8 mouse cellular contexts compared by ENCODE assay signal in genomic region chr11:55469048-55469843, GRCm38 (mm10). TPM values are rescaled to one million over a fixed set of nuclear protein-coding genes. Genes with fewer than 3 reads are reported as not detected.
DNase-seq lines count a peak whose midpoint lies in the region; ATAC-seq and TF ChIP-seq lines count a peak whose summit lies in the region.

Gene G3bp1 (plus strand): TSS chr11:55469685.

- H3K36me3 ChIP-seq in C2C12 (ENCODE audit: control insufficient read depth, insufficient read depth) (peaks cover 34% of the 10 kb centered on the region), myocyte (ENCODE audit: control insufficient read depth, insufficient read depth) (no peaks in the 10 kb centered on the region)
- H3K36me3 ChIP-seq in erythroblast, embryonic 14.5 days (ENCODE audit: control insufficient read depth): peaks cover 19% of the 10 kb centered on the region
- 0 out of 2 replicates have a peak, but pooled peaks cover 3% of the 10 kb centered on the region for H3K36me3 ChIP-seq in heart, embryonic 11.5 days (ENCODE audit: control insufficient read depth, insufficient read depth, low read length)
- H3K36me3 ChIP-seq in kidney, embryonic 16.5 days (ENCODE audit: insufficient read depth, low read length): peaks cover 23% of the 10 kb centered on the region
- H3K36me3 ChIP-seq in liver, adult 2 months (ENCODE audit: control insufficient read depth, insufficient read depth, low read length): no peaks in the 10 kb centered on the region
- no peaks in the 10 kb centered on the region for H3K36me3 ChIP-seq in splenic B cell, adult 2 months (ENCODE audit: control insufficient read depth, insufficient read depth, low read length, poor library complexity, severe bottlenecking)

- WGBS in heart, embryonic 11.5 days (ENCODE audit: insufficient replicate concordance): under 1% methylated on average over 57 of the region's 57 CpGs
- WGBS in kidney, embryonic 16.5 days: 0% methylated on average over 55 of the region's 57 CpGs
- under 1% methylated on average over 57 of the region's 57 CpGs for WGBS in liver, adult 2 months

- H3K4me2 ChIP-seq in heart, embryonic 11.5 days: peak within 1 kb of the TSS; percentile 87
- peak within 1 kb of the TSS; percentile 89 for H3K4me2 ChIP-seq in kidney, embryonic 16.5 days (replicated peaks; ENCODE audit: low read depth, low read length)
- peak within 1 kb of the TSS; percentile 96 for H3K4me2 ChIP-seq in myocyte (ENCODE audit: low read depth)

- peak; percentile 97 for ATAC-seq in heart, embryonic 11.5 days (replicated peaks; ENCODE audit: insufficient number of reproducible peaks, low FRiP score, low TSS enrichment)
- peak; percentile 97 for ATAC-seq in kidney, embryonic 16.5 days (ENCODE audit: low FRiP score, low TSS enrichment)

- H3K27me3 ChIP-seq in C2C12 (ENCODE audit: control insufficient read depth, insufficient read depth, insufficient read length) (no peaks in the 10 kb centered on the region), myocyte (ENCODE audit: control insufficient read depth, insufficient read depth, insufficient read length) (no peaks in the 10 kb centered on the region)
- no peaks in the 10 kb centered on the region for H3K27me3 ChIP-seq in erythroblast, embryonic 14.5 days (ENCODE audit: control insufficient read depth)
- H3K27me3 ChIP-seq in heart, embryonic 11.5 days (ENCODE audit: control insufficient read depth, insufficient read depth, low read length): no peaks in the 10 kb centered on the region
- no peaks in the 10 kb centered on the region for H3K27me3 ChIP-seq in kidney, embryonic 16.5 days (ENCODE audit: insufficient read depth, low read length)
- H3K27me3 ChIP-seq in liver, adult 2 months (ENCODE audit: control insufficient read depth, insufficient read depth, low read length): no peaks in the 10 kb centered on the region
- H3K27me3 ChIP-seq in splenic B cell, adult 2 months (ENCODE audit: control insufficient read depth, insufficient read depth, low read length, poor library complexity, severe bottlenecking): no peaks in the 10 kb centered on the region

- H3K79me2 ChIP-seq in C2C12 (ENCODE audit: control insufficient read depth, insufficient read depth) (peaks cover 48% of the 10 kb centered on the region), myocyte (ENCODE audit: control insufficient read depth, insufficient read depth) (peaks cover 46% of the 10 kb centered on the region)
- H3K79me2 ChIP-seq in liver, adult 2 months (ENCODE audit: control insufficient read depth, insufficient read depth, low read length): peaks cover 21% of the 10 kb centered on the region

- H3K79me3 ChIP-seq in C2C12 (ENCODE audit: low read depth): peaks cover 45% of the 10 kb centered on the region

- H3K9me3 ChIP-seq in erythroblast, embryonic 14.5 days (ENCODE audit: control insufficient read depth, low read length): no peaks in the 10 kb centered on the region
- no peaks in the 10 kb centered on the region for H3K9me3 ChIP-seq in heart, embryonic 11.5 days (replicated peaks; ENCODE audit: control insufficient read depth, low read length)
- H3K9me3 ChIP-seq in kidney, embryonic 16.5 days (ENCODE audit: low read length): no peaks in the 10 kb centered on the region

- H3ac ChIP-seq in C2C12 (ENCODE audit: control insufficient read depth, insufficient read length, low read depth) (peak within 1 kb of the TSS; percentile 97), myocyte (ENCODE audit: control insufficient read depth, insufficient read length) (peak within 1 kb of the TSS; percentile 96)

- TF ChIP-seq CTCF in C2C12 (IDR thresholded peaks at IDR 0.05; ENCODE audit: control insufficient read depth, insufficient read depth, insufficient read length): no peak
- TF ChIP-seq CTCF in brain, embryonic 14.5 days (IDR thresholded peaks at IDR 0.05; ENCODE audit: borderline replicate concordance, extremely low read depth, insufficient read depth, insufficient read length): no peak
- TF ChIP-seq CTCF in liver, adult 2 months (IDR thresholded peaks at IDR 0.05; ENCODE audit: low read depth, low read length): peak; percentile 59

- H3K4me3 ChIP-seq in C2C12 (ENCODE audit: insufficient read depth, poor library complexity, severe bottlenecking) (peak within 1 kb of the TSS; percentile 98), myocyte (peak within 1 kb of the TSS; percentile 94)
- H3K4me3 ChIP-seq in erythroblast, embryonic 14.5 days (replicated peaks): peak within 1 kb of the TSS; percentile 68
- H3K4me3 ChIP-seq in heart, embryonic 11.5 days (ENCODE audit: low read depth, low read length): peak within 1 kb of the TSS; percentile 100
- peak within 1 kb of the TSS; percentile 93 for H3K4me3 ChIP-seq in kidney, embryonic 16.5 days (ENCODE audit: low read length)
- peak within 1 kb of the TSS; percentile 73 for H3K4me3 ChIP-seq in liver, adult 2 months (ENCODE audit: insufficient read depth, low read depth, low read length)

- TF ChIP-seq POLR2A in brain, embryonic 14.5 days (IDR thresholded peaks at IDR 0.05; ENCODE audit: borderline replicate concordance, extremely low read depth, insufficient read depth, insufficient read length, poor library complexity, severe bottlenecking): peak; percentile 100
- TF ChIP-seq POLR2A in liver, adult 2 months (IDR thresholded peaks at IDR 0.05; ENCODE audit: extremely low read depth, insufficient read depth, low read length): peak; percentile 97
- TF ChIP-seq POLR2A in myocyte (IDR thresholded peaks at IDR 0.05; ENCODE audit: insufficient read length, low read depth): peak; percentile 100

- peak within 1 kb of the TSS; percentile 100 for H3K9ac ChIP-seq in heart, embryonic 11.5 days (ENCODE audit: low read depth, low read length)
- peak within 1 kb of the TSS; percentile 99 for H3K9ac ChIP-seq in kidney, embryonic 16.5 days (replicated peaks; ENCODE audit: low read length)
- H3K9ac ChIP-seq in liver, adult 2 months (ENCODE audit: low read depth, low read length): peak within 1 kb of the TSS; percentile 80

- DNase-seq in brain, embryonic 14.5 days (ENCODE audit: low read depth): peak; percentile 100
- peak; percentile 100 for DNase-seq in liver, adult 2 months (ENCODE audit: extremely low read depth, low read depth, low spot score)
- peak; percentile 99 for DNase-seq in splenic B cell, adult 2 months (ENCODE audit: low read depth, low spot score)

- H3K27ac ChIP-seq in heart, embryonic 11.5 days (ENCODE audit: low read depth, low read length): peak within 1 kb of the TSS; percentile 91
- peak within 1 kb of the TSS; percentile 98 for H3K27ac ChIP-seq in kidney, embryonic 16.5 days (ENCODE audit: low read length)
- H3K27ac ChIP-seq in liver, adult 2 months (replicated peaks; ENCODE audit: insufficient read depth, low read depth, low read length): peak within 1 kb of the TSS; percentile 90

- peaks cover 52% of the 10 kb centered on the region for H3K4me1 ChIP-seq in erythroblast, embryonic 14.5 days (ENCODE audit: control insufficient read depth)
- peaks cover 23% of the 10 kb centered on the region for H3K4me1 ChIP-seq in heart, embryonic 11.5 days (ENCODE audit: control insufficient read depth, insufficient read depth, low read length)
- peaks cover 30% of the 10 kb centered on the region for H3K4me1 ChIP-seq in kidney, embryonic 16.5 days (ENCODE audit: insufficient read depth, low read length)
- H3K4me1 ChIP-seq in liver, adult 2 months (ENCODE audit: control insufficient read depth, insufficient read depth, low read length): peaks cover 16% of the 10 kb centered on the region

TF ChIP-seq in C2C12, 6 proteins besides CTCF, POLR2A, EP300 and RAD21:
- TF ChIP-seq MAX (IDR thresholded peaks at IDR 0.05) (peak; percentile 92), MYOG (IDR thresholded peaks at IDR 0.05; ENCODE audit: control insufficient read depth, extremely low read depth, insufficient read length) (no peak)

TF ChIP-seq in myocyte, 11 proteins besides CTCF, POLR2A, EP300 and RAD21:
- TF ChIP-seq USF1 (IDR thresholded peaks at IDR 0.05; ENCODE audit: low read depth): no peak
- peak in 1 of 3 experiments; percentile 15 for TF ChIP-seq MYOD1 (IDR thresholded peaks at IDR 0.05; ENCODE audit: control insufficient read depth in 1 of 3, insufficient read length in 2 of 3, low read depth in 2 of 3)
- peak; percentile 36 for TF ChIP-seq REST (IDR thresholded peaks at IDR 0.05; ENCODE audit: insufficient read depth, insufficient read length)
- peak; percentile 100 for TF ChIP-seq POLR2AphosphoS2 (IDR thresholded peaks at IDR 0.05; ENCODE audit: insufficient read length, low read depth)
- no peak for TF ChIP-seq TCF3 (IDR thresholded peaks at IDR 0.05; ENCODE audit: insufficient read length, low read depth)
- TF ChIP-seq E2F4 (IDR thresholded peaks at IDR 0.05; ENCODE audit: insufficient read depth): no peak
- no peak for TF ChIP-seq TCF12 (IDR thresholded peaks at IDR 0.05; ENCODE audit: insufficient read depth, poor library complexity, severe bottlenecking)
- TF ChIP-seq CEBPB (IDR thresholded peaks at IDR 0.05; ENCODE audit: insufficient read depth, poor library complexity, severe bottlenecking): no peak
- no peak for TF ChIP-seq MAX (IDR thresholded peaks at IDR 0.05; ENCODE audit: low read depth)
- TF ChIP-seq MYOG (IDR thresholded peaks at IDR 0.05; ENCODE audit: control insufficient read depth in 1 of 3, insufficient read depth in 1 of 3, insufficient read length in 2 of 3, low read depth in 2 of 3): peak in 1 of 3 experiments; percentile 7
- peak; percentile 59 for TF ChIP-seq SRF (IDR thresholded peaks at IDR 0.05; ENCODE audit: control insufficient read depth, insufficient read length, low read depth)

RNA-seq across cellular contexts. Expression of gene G3bp1, which starts in this region (rescaled TPM):
- polyA plus RNA-seq in C2C12 (2012; fragmentation: generic; extraction: Trizol) (82.5 TPM), myocyte (2012; fragmentation: generic; extraction: Trizol) (52.2 TPM)
- 63.1 and 63.7 TPM in 2 replicates for polyA plus RNA-seq in brain, embryonic 14.5 days (2012; rRNA removed)
- 3.5 and 4.2 TPM in 2 replicates for polyA plus RNA-seq in erythroblast, embryonic 14.5 days (2012)
- polyA plus RNA-seq in heart, embryonic 11.5 days (2014; fragmentation: Nextera tagmentation; extraction: Ambion mirVana): 125 and 133 TPM in 2 replicates
- 188 and 197 TPM in 2 replicates for polyA plus RNA-seq in kidney, embryonic 16.5 days (2015; fragmentation: Nextera tagmentation; extraction: Ambion mirVana)
- total RNA-seq in liver, adult 2 months (2014; rRNA removed): 15.7 and 19.5 TPM in 2 replicates
- 13.6 and 14.0 TPM in 2 replicates for polyA plus RNA-seq in liver, adult 2 months (2012; rRNA removed)

Comparison
In these comparisons a context has a peak if more than half of its experiments do, and no peak if none do; other contexts are left out.
1. Peak in every context shown above with its lines: DNase-seq, ATAC-seq, H3K4me3 ChIP-seq and H3K27ac ChIP-seq.